Mouse (Mus musculus) B cell, adult (primary cell): Measurements from ENCODE around the gene Gga2. TPM values are rescaled to one million over a fixed set of nuclear protein-coding genes. Genes with fewer than 3 reads are reported as not detected.

Source experiments
- total RNA-seq: library from RNA; stranded (reverse); gene quantifications from 4 replicates; pipeline ENCODE4 v1.2.4, GENCODE M21; 2023; ENCODE audit not compliant: inconsistent age

Gga2 gene
- total RNA-seq, result 316 to 339 TPM (median 335 TPM) in 4 replicates

GRCm38 (mm10) chr7:122020667-122021354 lies at the start of gene Gga2:
Gene Gga2, minus strand, starts transcription at chr7:122021222.

GRCm38 (mm10) chr7:122066945-122067516 lies 46.0 kb upstream of the Gga2 start, which contains the start of the genes Ubfd1 and Ears2:
Gene Ubfd1, plus strand, starts transcription at chr7:122067175.
Gene Ears2, minus strand, starts transcription at chr7:122067263.

GRCm38 (mm10) chr7:121981307-121981871 lies 39.6 kb downstream of the Gga2 start, which contains the start of gene Cog7:
Gene Cog7, minus strand, starts transcription at chr7:121981711.

Other genes with a start within 250 kb of the Gga2 start
- gene Scnn1b, start 156.2 kb downstream of the Gga2 start, total RNA-seq, result not detected in 4 replicates
- 13.3 to 15.6 TPM (median 13.9 TPM) in 4 replicates for gene Cog7, start 39.5 kb downstream of the Gga2 start, total RNA-seq
- gene Ubfd1, start 46.0 kb upstream of the Gga2 start, total RNA-seq, result 33.3 to 51.8 TPM (median 41.8 TPM) in 4 replicates
- gene Ears2, start 46.0 kb upstream of the Gga2 start, total RNA-seq, result 15.1 to 19.3 TPM (median 17.2 TPM) in 4 replicates
- 58.9 to 75.4 TPM (median 69.5 TPM) in 4 replicates for gene Ndufab1, start 80.7 kb upstream of the Gga2 start, total RNA-seq
- gene Palb2, start 111.8 kb upstream of the Gga2 start, total RNA-seq, result 5.6 to 6.9 TPM (median 6.3 TPM) in 4 replicates
- gene Dctn5, start 111.8 kb upstream of the Gga2 start, total RNA-seq, result 71.1 to 87.4 TPM (median 78.2 TPM) in 4 replicates
- gene Plk1, start 138.2 kb upstream of the Gga2 start, total RNA-seq, result 2.5 to 5.0 TPM (median 4.5 TPM) in 4 replicates
- gene Ern2, start 165.0 kb upstream of the Gga2 start, total RNA-seq, result not detected in 4 replicates
- 0.61 to 0.75 TPM (median 0.66 TPM) in 3 of 4 replicates, not detected in the other for gene Chp2, start 198.3 kb upstream of the Gga2 start, total RNA-seq